17 mouse cellular contexts compared by ENCODE assay signal in the genomic region with DNA sequence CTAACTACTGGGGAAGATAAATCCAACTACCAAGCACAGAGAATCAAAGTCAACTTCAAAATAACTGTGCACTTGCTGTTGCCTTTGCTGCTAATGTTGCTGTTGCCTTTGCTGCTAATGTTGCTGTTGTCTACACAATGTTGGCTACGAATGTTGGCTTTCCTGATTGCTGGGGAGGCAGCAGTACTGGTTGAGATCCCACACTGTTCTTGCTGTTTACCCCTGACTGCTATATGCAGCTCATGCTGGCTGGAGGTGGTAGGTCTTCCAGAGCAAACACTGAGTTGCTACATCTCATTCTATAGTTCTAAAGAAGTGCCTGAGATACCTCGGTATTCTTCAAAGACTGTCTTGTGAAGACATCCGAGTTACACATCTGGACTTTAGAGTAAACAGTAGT. TPM values are rescaled to one million over a fixed set of nuclear protein-coding genes. Genes with fewer than 3 reads are reported as not detected.
"Had no signal": no experiment of that assay in that cellular context is flagged by ENCODE, and none has a peak within 500 bp of the region (broad histone marks: within the 10 kb centered on the region; RNA-seq: fewer than 3 reads in every experiment).

No protein-coding gene starts in this region.

- H3K27ac ChIP-seq: kidney, postnatal 0 days; layer of hippocampus, adult 2 months; limb, embryonic 10.5 days; limb, embryonic 13.5 days; liver, embryonic 13.5 days; macrophage; midbrain, embryonic 12.5 days; midbrain, embryonic 15.5 days; neural tube, embryonic 13.5 days; stomach, embryonic 15.5 days had no signal

- H3K4me3 ChIP-seq: layer of hippocampus, adult 2 months; limb, embryonic 10.5 days; limb, embryonic 13.5 days; liver, embryonic 13.5 days; midbrain, embryonic 12.5 days; midbrain, embryonic 15.5 days; neural tube, embryonic 13.5 days; stomach, embryonic 15.5 days had no signal

- ATAC-seq: intestine, postnatal 0 days; lung, postnatal 0 days; midbrain, embryonic 15.5 days had no signal

- H3K36me3 ChIP-seq: limb, embryonic 10.5 days; limb, embryonic 13.5 days; liver, embryonic 13.5 days; midbrain, embryonic 12.5 days; midbrain, embryonic 15.5 days; neural tube, embryonic 13.5 days; stomach, embryonic 15.5 days had no signal

- DNase-seq: kidney, adult 2 months; kidney, postnatal 25 days; layer of hippocampus, adult 9-11 months; liver; liver, embryonic 13.5 days; lung, embryonic 14.5 days had no signal

- H3K4me1 ChIP-seq: limb, embryonic 10.5 days; limb, embryonic 13.5 days; liver, embryonic 13.5 days; midbrain, embryonic 15.5 days had no signal

- H3K9ac ChIP-seq: limb, embryonic 13.5 days; liver, embryonic 13.5 days; lung, embryonic 14.5 days; midbrain, embryonic 12.5 days; midbrain, embryonic 15.5 days; neural tube, embryonic 13.5 days; stomach, embryonic 15.5 days had no signal

- H3K27me3 ChIP-seq: limb, embryonic 13.5 days; midbrain, embryonic 12.5 days; midbrain, embryonic 15.5 days; neural tube, embryonic 13.5 days; stomach, embryonic 15.5 days had no signal

- H3K4me2 ChIP-seq: limb, embryonic 13.5 days; liver, embryonic 13.5 days; lung, embryonic 14.5 days; midbrain, embryonic 12.5 days; midbrain, embryonic 15.5 days; neural tube, embryonic 13.5 days; stomach, embryonic 15.5 days had no signal

- H3K9me3 ChIP-seq: limb, embryonic 10.5 days; limb, embryonic 13.5 days; liver, embryonic 13.5 days; midbrain, embryonic 12.5 days; midbrain, embryonic 15.5 days; neural tube, embryonic 13.5 days; stomach, embryonic 15.5 days had no signal

RNA-seq across cellular contexts. Expression of a gene that starts 36.5 kb away (rescaled TPM):
- polyA plus RNA-seq: macrophage had no signal
